Mouse (Mus musculus) heart, embryonic 13.5 days (tissue): ENCODE measurements around the gene Slc16a5. TPM values are rescaled to one million over a fixed set of nuclear protein-coding genes. Genes with fewer than 3 reads are reported as not detected.

ENCODE experiments used
- ATAC-seq: fragments of 200-750 bp; cut with Nextera tagmentation; 2 replicates; pipeline ENCODE4 v1.8.0; 2017; ENCODE audit warnings: moderate TSS enrichment; ENCODE audit not compliant: insufficient number of reproducible peaks, low FRiP score, low TSS enrichment; ENCODE audit errors: extremely low read depth
- H3K27ac ChIP-seq: fragments of 300-500 bp; sonication (generic); replicated peaks from 2 replicates; pipeline ENCODE4 v1.5.1; 2015; ENCODE audit warnings: moderate library complexity, mild to moderate bottlenecking, inconsistent platforms
- H3K27me3 ChIP-seq: fragments of 300-500 bp; sonication (generic); replicated peaks from 2 replicates; pipeline ENCODE4 v1.6.1; 2015; ENCODE audit warnings: mild to moderate bottlenecking, inconsistent platforms
- H3K36me3 ChIP-seq: fragments of 300-500 bp; sonication (generic); 2 replicates; pipeline ENCODE4 v1.6.1; 2015; ENCODE audit warnings: mild to moderate bottlenecking, inconsistent platforms
- H3K4me1 ChIP-seq: fragments of 300-500 bp; sonication (generic); 2 replicates; pipeline ENCODE4 v1.6.1; 2015; ENCODE audit warnings: inconsistent platforms
- H3K4me2 ChIP-seq: fragments of 300-500 bp; sonication (generic); 2 replicates; pipeline ENCODE4 v1.6.1; 2015; ENCODE audit warnings: inconsistent platforms, mild to moderate bottlenecking, moderate library complexity
- H3K4me3 ChIP-seq: fragments of 300-500 bp; sonication (generic); 2 replicates; pipeline ENCODE4 v1.5.1; 2015; ENCODE audit warnings: moderate library complexity, mild to moderate bottlenecking, inconsistent platforms
- H3K9ac ChIP-seq: fragments of 300-500 bp; sonication (generic); 2 replicates; pipeline ENCODE4 v1.6.1; 2015; ENCODE audit warnings: inconsistent platforms, mild to moderate bottlenecking, moderate library complexity
- H3K9me3 ChIP-seq: fragments of 300-500 bp; sonication (generic); 2 replicates; pipeline ENCODE4 v1.6.1; 2016; ENCODE audit warnings: inconsistent platforms
- WGBS: fragments of 180-500 bp; shearing (Covaris S2); methylation state at CpG from one replicate; pipeline ENCODE4 v1.1.7; 2015; ENCODE audit warnings: mixed read lengths; 5-methylcytosine and 5-hydroxymethylcytosine counted together
- polyA plus RNA-seq: library from polyadenylated mRNA; unstranded; fragments of >200 nt; fragmentation: Nextera tagmentation; extraction: Ambion mirVana; gene quantifications from 2 replicates; pipeline ENCODE4 v1.2.1, GENCODE M21; 2015

The Slc16a5 gene
- 0.10 and 0.21 TPM in 2 replicates for polyA plus RNA-seq

DNA sequence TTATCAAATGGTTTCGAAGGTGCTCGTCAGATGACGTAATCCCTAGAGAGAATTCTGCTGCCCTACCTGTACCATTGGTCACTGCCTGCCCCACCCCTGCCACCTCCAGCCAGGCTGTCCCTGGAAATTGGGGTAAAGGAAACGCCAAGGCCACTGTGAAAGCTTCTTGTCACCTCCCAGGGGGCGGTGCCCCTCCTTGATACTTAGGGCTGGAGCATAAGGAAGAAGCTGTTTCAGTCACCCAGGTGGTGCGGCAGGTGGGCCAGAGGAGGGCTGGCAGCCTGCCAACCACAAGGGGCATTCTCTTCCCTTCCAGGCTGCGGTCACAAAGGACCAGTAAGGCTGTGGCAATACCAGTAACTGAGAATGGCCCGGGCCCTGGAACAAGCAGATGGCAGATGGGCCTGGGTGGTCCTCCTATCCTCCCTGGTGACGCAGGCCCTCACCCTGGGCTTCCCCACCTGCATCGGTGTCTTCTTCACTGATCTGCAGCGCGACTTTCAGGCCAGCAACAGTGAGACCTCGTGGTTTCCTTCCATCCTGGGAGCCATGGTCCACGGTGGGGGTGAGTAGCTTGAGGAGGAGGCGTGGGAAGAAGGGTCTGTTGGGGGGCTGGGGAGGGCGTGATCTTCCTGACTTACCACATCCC is at the start of gene Slc16a5:
Gene Slc16a5, plus strand, starts transcription at position 232 of the 649 bp plus-strand sequence.
- H3K9me3 ChIP-seq, result no peaks in the 10 kb centered on the region
- H3K9ac ChIP-seq, result no peak within 1 kb of the TSS
- H3K36me3 ChIP-seq, result no peaks in the 10 kb centered on the region
- H3K4me2 ChIP-seq, result no peak within 1 kb of the TSS
- H3K4me1 ChIP-seq, result peaks cover 20% of the 10 kb centered on the region
- H3K27ac ChIP-seq, result no peak within 1 kb of the TSS
- no peak for ATAC-seq
- no peak within 1 kb of the TSS for H3K4me3 ChIP-seq
- WGBS, result 74% methylated on average over 16 of the region's 16 CpGs
- H3K27me3 ChIP-seq, result peaks cover 6% of the 10 kb centered on the region

DNA sequence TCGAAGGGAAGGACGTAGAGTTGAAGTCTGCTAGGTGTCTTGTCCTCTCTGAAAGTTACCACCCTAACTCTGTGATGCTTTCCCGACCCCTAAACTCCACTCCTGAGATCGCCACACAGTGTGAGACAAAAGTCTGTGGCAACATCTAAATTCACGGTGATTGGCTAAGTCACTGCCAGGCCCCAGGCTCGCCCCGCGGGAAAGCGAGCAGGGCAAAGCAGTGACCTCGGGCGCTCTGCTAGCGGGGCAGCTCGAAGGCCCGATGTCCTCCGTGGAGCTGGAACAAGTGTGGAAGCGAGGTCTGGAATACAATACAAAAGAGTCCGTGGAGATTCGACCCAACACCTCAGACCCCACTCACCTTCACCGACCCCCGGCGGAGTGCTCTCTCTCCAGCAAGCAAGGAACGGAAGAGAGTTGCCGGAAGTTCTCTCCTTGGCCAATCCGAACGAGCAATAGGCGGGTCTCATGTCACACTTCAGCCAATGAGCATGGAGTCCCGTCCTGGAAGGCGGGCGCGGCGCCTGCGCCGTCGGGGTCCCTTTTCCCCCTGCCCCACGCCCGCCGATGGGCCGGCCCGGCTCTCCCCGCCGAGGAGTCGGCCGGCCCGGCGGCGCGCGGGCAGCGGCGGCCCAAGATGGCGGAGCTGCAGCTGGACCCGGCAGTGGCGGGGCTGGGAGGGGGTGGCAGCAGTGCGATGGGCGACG is 42.6 kb upstream of the Slc16a5 start, which contains the start of the genes Atp5h and Kctd2:
Gene Atp5h, minus strand, starts transcription at position 432 of the 707 bp plus-strand sequence.
Gene Kctd2, plus strand, starts transcription at position 598 of the 707 bp plus-strand sequence.
- no peaks in the 10 kb centered on the region for H3K9me3 ChIP-seq
- H3K4me1 ChIP-seq, result peaks cover 64% of the 10 kb centered on the region
- peak within 1 kb of the TSS; percentile 93 for H3K27ac ChIP-seq
- peak within 1 kb of the TSS; percentile 98 for H3K9ac ChIP-seq
- peak within 1 kb of the TSS; percentile 96 for H3K4me2 ChIP-seq
- H3K4me3 ChIP-seq, result peak within 1 kb of the TSS; percentile 96
- H3K27me3 ChIP-seq, result no peaks in the 10 kb centered on the region
- peak; percentile 97 for ATAC-seq
- peaks cover 59% of the 10 kb centered on the region for H3K36me3 ChIP-seq
- under 1% methylated on average over 53 of the region's 56 CpGs for WGBS

DNA sequence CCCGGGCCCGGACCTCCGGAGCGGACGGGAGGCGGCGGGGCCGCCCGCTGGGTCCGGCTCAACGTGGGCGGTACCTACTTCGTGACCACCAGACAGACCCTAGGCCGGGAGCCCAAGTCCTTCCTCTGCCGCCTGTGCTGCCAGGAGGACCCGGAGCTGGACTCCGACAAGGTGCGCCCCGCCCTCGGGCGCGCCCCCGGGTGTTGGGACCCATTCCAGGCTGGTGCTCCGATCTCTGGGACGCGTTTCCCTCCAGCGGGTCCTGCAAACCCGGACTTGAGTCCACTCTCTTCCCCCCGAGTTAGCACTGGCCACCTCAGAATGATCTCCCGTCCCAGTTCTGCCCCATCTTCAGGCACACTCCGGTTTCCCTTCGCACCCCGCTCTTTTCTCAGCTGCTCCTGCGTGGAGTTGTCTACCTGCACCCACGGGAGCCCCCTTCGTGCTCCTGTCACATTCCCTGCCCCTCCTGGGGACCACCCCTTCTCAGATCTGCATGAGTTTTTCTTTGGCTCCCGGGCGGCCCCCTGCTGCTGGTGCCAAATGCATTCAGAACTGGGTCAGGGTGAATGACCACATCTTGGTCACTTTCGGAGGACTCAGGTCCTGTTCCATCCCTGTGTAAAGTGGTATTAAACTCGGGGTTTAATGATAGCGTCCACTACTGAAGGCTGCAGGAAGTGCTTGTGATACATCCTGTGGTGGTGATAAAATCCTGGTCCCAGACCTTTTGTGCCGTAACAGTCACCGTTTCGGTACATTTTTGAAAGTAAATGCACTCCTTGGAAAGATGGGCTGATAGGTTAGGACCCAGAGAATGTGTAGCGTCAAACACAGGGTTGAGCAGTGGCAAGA is 41.7 kb upstream of the Slc16a5 start:
- 1% methylated on average over 45 of the region's 45 CpGs for WGBS
- Histone ChIP-seq H3K27ac (peak overlapping the region; percentile 93), H3K27me3 (no peaks in the 10 kb centered on the region), H3K4me2 (peak overlapping the region; percentile 96), H3K36me3 (peaks cover 59% of the 10 kb centered on the region), H3K4me1 (peaks cover 55% of the 10 kb centered on the region), H3K9ac (peak overlapping the region; percentile 98), H3K4me3 (peak overlapping the region; percentile 96), H3K9me3 (no peaks in the 10 kb centered on the region)
- peak; percentile 53 for ATAC-seq

- no peaks in the 10 kb centered on the region for H3K27me3 ChIP-seq
- peak overlapping the region; percentile 96 for H3K4me3 ChIP-seq
- peaks cover 48% of the 10 kb centered on the region for H3K4me1 ChIP-seq
- no peaks in the 10 kb centered on the region for H3K9me3 ChIP-seq
- H3K9ac ChIP-seq, result peak overlapping the region; percentile 98
- WGBS, result 60% methylated on average over 1 of the region's 1 CpGs
- peak overlapping the region; percentile 96 for H3K4me2 ChIP-seq
- peaks cover 59% of the 10 kb centered on the region for H3K36me3 ChIP-seq
- ATAC-seq, result no peak
- peak overlapping the region; percentile 93; the same call in 1 of the 2 replicates for H3K27ac ChIP-seq
Measured at GRCm38 (mm10) chr11:115421328-115421727, 40.9 kb upstream of the Slc16a5 start.

- no peak overlapping the region for H3K4me2 ChIP-seq
- no peak for ATAC-seq
Measured at GRCm38 (mm10) chr11:115421972-115422371, 40.3 kb upstream of the Slc16a5 start.

DNA sequence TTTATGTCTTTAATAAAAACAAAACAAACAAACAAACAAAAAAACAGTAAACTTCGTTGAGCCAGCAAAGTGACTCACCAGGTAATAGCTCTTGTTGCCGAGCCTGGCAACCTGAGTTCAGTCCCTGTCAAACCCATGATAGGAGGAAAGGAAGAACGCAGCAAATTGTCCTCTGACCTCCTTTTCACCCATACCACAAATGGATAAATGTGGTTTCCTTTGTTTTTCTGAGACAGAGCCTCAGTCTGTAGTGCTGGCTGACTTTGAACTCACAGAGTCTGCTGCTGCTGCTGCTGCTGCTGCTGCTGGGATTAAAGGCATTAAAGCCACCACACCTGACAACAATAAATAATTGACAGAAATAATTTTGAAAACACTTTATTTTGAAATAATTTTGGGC is 39.2 kb upstream of the Slc16a5 start:
- H3K9ac ChIP-seq, result no peak overlapping the region
- peaks cover 56% of the 10 kb centered on the region for H3K36me3 ChIP-seq
- no peak for ATAC-seq
- H3K27me3 ChIP-seq, result no peaks in the 10 kb centered on the region
- WGBS, result 76% methylated on average over 3 of the region's 3 CpGs
- H3K9me3 ChIP-seq, result no peaks in the 10 kb centered on the region
- no peak overlapping the region for H3K27ac ChIP-seq
- peaks cover 40% of the 10 kb centered on the region for H3K4me1 ChIP-seq
- H3K4me3 ChIP-seq, result no peak overlapping the region
- H3K4me2 ChIP-seq, result no peak overlapping the region

More at GRCm38 (mm10) chr11:115421972-115422371, 40.3 kb upstream of the Slc16a5 start:
- Histone ChIP-seq H3K36me3 (peaks cover 59% of the 10 kb centered on the region), H3K27ac (no peak overlapping the region), H3K9ac (0 out of 2 replicates have a peak overlapping the region, but pooled peaks have one; percentile 17), H3K27me3 (no peaks in the 10 kb centered on the region), H3K4me3 (no peak overlapping the region), H3K9me3 (no peaks in the 10 kb centered on the region), H3K4me1 (peaks cover 41% of the 10 kb centered on the region)
- 87% methylated on average over 16 of the region's 16 CpGs for WGBS

GRCm38 (mm10) chr11:115424666-115425065 is 37.6 kb upstream of the Slc16a5 start:
- Histone ChIP-seq H3K4me1 (peaks cover 34% of the 10 kb centered on the region), H3K4me2 (no peak overlapping the region), H3K27me3 (no peaks in the 10 kb centered on the region), H3K9me3 (no peaks in the 10 kb centered on the region), H3K27ac (no peak overlapping the region), H3K36me3 (peaks cover 66% of the 10 kb centered on the region), H3K4me3 (no peak overlapping the region), H3K9ac (no peak overlapping the region)
- ATAC-seq, result no peak
- WGBS, result 71% methylated on average over 7 of the region's 7 CpGs

DNA sequence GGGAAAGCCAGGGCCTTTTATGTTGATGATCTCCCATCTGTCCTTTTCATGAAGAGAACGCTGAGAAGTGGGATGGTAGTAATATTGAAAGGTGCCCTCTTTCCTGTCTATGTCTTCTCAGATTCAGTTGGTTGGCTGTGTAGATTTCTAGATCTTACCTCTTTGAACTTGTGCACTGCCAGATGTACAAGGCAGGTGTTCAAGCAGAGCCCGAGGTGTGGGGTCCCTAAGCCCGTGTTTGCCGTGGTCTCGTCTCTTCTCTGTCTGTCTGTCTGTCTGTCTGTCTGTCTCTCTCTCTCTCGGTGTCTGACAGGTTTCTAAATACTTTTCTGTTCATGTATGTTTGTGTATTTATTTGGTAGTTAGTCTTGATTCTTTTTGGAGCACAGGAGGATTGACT is 36.6 kb upstream of the Slc16a5 start:
- Histone ChIP-seq H3K9ac (no peak overlapping the region), H3K9me3 (no peaks in the 10 kb centered on the region), H3K27ac (no peak overlapping the region), H3K27me3 (no peaks in the 10 kb centered on the region), H3K4me3 (no peak overlapping the region), H3K36me3 (peaks cover 77% of the 10 kb centered on the region), H3K4me1 (peaks cover 32% of the 10 kb centered on the region), H3K4me2 (no peak overlapping the region)
- ATAC-seq, result no peak
- 88% methylated on average over 6 of the region's 6 CpGs for WGBS

DNA sequence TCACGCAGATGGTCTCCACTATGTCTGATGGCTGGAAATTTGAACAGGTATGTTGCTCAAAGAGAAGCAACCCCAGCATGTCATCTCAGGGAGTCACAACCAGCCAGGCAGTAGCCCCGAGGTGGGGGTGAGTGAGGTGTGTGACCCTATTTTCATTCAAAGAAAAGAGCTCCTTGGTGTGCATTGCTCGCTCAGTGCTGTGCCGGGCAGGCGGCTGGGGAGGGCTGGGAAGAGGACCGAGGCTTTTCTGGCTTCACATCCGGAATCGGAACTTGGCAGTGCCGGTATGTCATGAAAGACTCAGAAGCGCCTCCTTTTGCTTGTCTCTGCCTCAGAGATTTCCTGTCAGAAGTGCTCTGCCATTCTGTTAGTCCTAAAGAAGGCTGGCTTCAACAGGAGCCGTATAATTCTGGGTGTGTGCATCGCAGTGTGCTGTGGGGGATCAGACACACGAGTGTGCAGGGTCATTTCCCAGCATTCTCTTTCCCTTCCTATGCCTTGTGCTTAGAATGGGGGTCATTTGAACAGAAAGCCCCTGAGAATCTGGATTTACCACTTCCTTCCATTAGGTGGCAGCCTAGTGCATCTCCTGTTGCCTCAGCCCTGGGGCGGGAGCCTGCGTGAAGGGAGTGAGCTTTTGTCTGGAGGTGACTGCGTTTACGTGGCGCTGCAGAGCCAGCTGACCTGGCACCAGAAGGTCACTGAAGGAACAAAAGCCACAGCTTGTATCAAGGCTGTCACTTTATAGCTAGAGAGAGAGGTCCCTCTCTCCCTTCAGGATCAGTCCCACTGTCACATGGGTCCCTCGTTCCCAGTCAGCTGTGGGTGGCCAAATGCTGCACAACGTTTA is 34.6 kb upstream of the Slc16a5 start:
- Histone ChIP-seq H3K27ac (peak overlapping the region; percentile 68), H3K4me2 (peak overlapping the region; percentile 40), H3K9me3 (no peaks in the 10 kb centered on the region), H3K36me3 (peaks cover 88% of the 10 kb centered on the region), H3K27me3 (no peaks in the 10 kb centered on the region), H3K9ac (peak overlapping the region; percentile 63), H3K4me3 (no peak overlapping the region; the same call in 1 of the 2 replicates), H3K4me1 (peaks cover 15% of the 10 kb centered on the region)
- WGBS, result 33% methylated on average over 20 of the region's 20 CpGs
- no peak for ATAC-seq

GRCm38 (mm10) chr11:115429307-115429706 is 33.0 kb upstream of the Slc16a5 start:
- no peak overlapping the region for H3K9ac ChIP-seq
- no peaks in the 10 kb centered on the region for H3K27me3 ChIP-seq
- H3K36me3 ChIP-seq, result peaks cover 82% of the 10 kb centered on the region
- no peak overlapping the region for H3K4me2 ChIP-seq
- H3K4me1 ChIP-seq, result peaks cover 15% of the 10 kb centered on the region
- no peak for ATAC-seq
- H3K9me3 ChIP-seq, result no peaks in the 10 kb centered on the region
- no peak overlapping the region for H3K4me3 ChIP-seq
- no peak overlapping the region for H3K27ac ChIP-seq
- WGBS, result 78% methylated on average over 7 of the region's 7 CpGs
